Mouse (Mus musculus): ENCODE data around the gene Arid5b. TPM values are rescaled to one million over a fixed set of nuclear protein-coding genes. Genes with fewer than 3 reads are reported as not detected.

Gene Arid5b
- polyA plus RNA-seq, 1 experiment: 8.6 TPM

DNA sequence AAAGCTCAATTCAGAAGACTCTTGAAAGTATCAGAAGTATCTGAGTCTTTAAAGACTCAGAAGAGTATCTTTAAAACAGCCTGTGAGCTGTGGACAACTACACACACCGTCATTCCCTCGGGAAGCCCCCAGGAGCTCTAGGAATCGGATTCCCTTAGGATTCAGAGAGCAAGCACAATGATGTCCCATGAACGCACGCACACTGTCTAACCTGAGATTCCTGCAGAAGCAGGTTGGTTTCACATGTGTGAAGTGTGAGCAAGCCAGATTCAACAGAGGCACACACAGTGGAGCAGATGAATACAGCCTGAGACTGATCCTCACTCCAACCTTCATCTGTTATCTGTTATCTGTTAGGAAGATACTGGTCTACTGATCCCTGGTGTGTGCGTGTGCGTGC, 97.8 kb downstream of the Arid5b start:
- H3K4me3 ChIP-seq (ENCODE audit: insufficient read depth, low read depth, low read length): no peak overlapping the region
- H3K4me1 ChIP-seq (ENCODE audit: control insufficient read depth, insufficient read depth, low read length): peaks cover 9% of the 10 kb centered on the region; the same call in 1 of the 2 replicates
- H3K36me3 ChIP-seq (ENCODE audit: control insufficient read depth, insufficient read depth, low read length): peaks cover 2% of the 10 kb centered on the region; the same call in 1 of the 2 replicates
- peak; percentile 42 for DNase-seq
- no peaks in the 10 kb centered on the region for H3K27me3 ChIP-seq (replicated peaks; ENCODE audit: control insufficient read depth, insufficient read depth, low read length)
- 88% methylated on average over 7 of the region's 7 CpGs for WGBS
- H3K27ac ChIP-seq (ENCODE audit: insufficient read depth, low read depth, low read length): no peak overlapping the region
- TF ChIP-seq CTCF (conservative IDR thresholded peaks at IDR 0.05; ENCODE audit: insufficient read depth, insufficient read length, low read depth, low read length): no peak
- no peak for TF ChIP-seq POLR2A (IDR thresholded peaks at IDR 0.05; ENCODE audit: low read depth, low read length)

DNA sequence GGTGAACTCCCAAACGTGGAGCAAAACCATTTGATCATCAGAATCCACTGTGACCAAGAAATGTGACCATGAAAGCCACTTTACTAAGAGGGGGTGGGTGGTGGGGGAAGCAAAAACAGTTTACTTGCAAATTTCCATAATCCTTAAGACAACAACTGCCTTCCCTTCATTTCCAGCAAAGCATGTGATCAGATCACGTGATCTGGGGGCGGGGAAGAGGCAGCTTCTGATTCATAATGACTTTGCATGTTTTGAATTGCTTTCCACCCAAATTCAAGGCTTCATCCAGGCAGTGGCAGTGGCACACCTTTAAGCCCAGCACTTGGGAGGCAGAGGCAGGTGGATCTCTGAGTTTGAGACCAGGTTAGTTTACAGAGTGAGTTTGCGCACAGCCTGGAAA, 98.4 kb downstream of the Arid5b start:
- Histone ChIP-seq H3K4me1 (ENCODE audit: control insufficient read depth, insufficient read depth, low read length) (peaks cover 9% of the 10 kb centered on the region; the same call in 1 of the 2 replicates), H3K4me3 (ENCODE audit: insufficient read depth, low read depth, low read length) (no peak overlapping the region), H3K27me3 (replicated peaks; ENCODE audit: control insufficient read depth, insufficient read depth, low read length) (no peaks in the 10 kb centered on the region), H3K27ac (ENCODE audit: insufficient read depth, low read depth, low read length) (peak overlapping the region; percentile 51), H3K36me3 (ENCODE audit: control insufficient read depth, insufficient read depth, low read length) (peaks cover under 1% of the 10 kb centered on the region; the same call in 1 of the 2 replicates)
- no peak for TF ChIP-seq POLR2A (IDR thresholded peaks at IDR 0.05; ENCODE audit: low read depth, low read length)
- TF ChIP-seq CTCF (conservative IDR thresholded peaks at IDR 0.05; ENCODE audit: insufficient read depth, insufficient read length, low read depth, low read length): no peak
- 78% methylated on average over 4 of the region's 4 CpGs for WGBS
- peak; percentile 49 for DNase-seq

DNA sequence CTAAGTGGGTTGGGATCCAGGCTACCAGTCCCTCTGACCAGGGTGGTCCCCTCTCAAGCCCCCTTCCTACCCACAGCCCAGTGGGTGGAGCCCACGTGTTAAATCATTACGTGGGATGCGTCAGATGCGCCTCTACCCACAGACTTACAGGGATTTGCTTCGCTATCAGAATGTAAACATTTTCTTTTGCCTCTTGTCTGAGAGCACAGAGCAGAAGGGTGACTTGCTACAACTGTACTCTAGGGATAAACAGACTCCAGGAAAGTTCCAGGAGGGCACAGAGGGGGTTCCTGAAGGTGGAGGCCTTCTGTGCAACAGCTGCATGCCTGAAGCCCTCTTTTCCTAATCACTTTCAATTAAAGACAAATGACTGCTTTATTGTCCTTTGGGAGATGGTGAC, 98.8 kb downstream of the Arid5b start:
- TF ChIP-seq CTCF (conservative IDR thresholded peaks at IDR 0.05; ENCODE audit: insufficient read depth, insufficient read length, low read depth, low read length): no peak
- TF ChIP-seq POLR2A (IDR thresholded peaks at IDR 0.05; ENCODE audit: low read depth, low read length): no peak
- Histone ChIP-seq H3K4me3 (ENCODE audit: insufficient read depth, low read depth, low read length) (no peak overlapping the region), H3K27ac (ENCODE audit: insufficient read depth, low read depth, low read length) (peak overlapping the region; percentile 51), H3K27me3 (replicated peaks; ENCODE audit: control insufficient read depth, insufficient read depth, low read length) (no peaks in the 10 kb centered on the region), H3K36me3 (ENCODE audit: control insufficient read depth, insufficient read depth, low read length) (no peaks in the 10 kb centered on the region), H3K4me1 (ENCODE audit: control insufficient read depth, insufficient read depth, low read length) (peaks cover 9% of the 10 kb centered on the region; the same call in 1 of the 2 replicates)
- DNase-seq: no peak
- WGBS: 69% methylated on average over 5 of the region's 5 CpGs

DNA sequence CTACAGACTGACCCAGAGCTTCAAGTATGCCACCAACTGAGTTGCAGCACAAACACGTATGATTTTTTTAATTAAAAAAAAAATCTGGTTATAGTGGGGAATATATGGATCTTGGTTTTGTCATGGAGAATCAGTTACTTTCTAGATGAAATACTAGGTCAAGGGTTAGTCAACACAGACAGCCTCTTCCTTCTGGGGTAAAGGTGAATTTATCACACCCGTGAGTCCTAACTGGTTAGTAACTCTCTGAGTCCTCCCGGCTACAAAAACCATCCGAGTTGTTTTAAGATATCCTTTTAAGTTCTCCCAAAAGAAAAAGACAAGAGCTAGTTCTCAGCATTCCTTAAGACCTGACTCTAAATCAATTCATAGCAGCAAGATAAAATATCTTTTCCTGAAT, 99.2 kb downstream of the Arid5b start:
- peak; percentile 33 for DNase-seq
- WGBS: 52% methylated on average over 4 of the region's 4 CpGs

DNA sequence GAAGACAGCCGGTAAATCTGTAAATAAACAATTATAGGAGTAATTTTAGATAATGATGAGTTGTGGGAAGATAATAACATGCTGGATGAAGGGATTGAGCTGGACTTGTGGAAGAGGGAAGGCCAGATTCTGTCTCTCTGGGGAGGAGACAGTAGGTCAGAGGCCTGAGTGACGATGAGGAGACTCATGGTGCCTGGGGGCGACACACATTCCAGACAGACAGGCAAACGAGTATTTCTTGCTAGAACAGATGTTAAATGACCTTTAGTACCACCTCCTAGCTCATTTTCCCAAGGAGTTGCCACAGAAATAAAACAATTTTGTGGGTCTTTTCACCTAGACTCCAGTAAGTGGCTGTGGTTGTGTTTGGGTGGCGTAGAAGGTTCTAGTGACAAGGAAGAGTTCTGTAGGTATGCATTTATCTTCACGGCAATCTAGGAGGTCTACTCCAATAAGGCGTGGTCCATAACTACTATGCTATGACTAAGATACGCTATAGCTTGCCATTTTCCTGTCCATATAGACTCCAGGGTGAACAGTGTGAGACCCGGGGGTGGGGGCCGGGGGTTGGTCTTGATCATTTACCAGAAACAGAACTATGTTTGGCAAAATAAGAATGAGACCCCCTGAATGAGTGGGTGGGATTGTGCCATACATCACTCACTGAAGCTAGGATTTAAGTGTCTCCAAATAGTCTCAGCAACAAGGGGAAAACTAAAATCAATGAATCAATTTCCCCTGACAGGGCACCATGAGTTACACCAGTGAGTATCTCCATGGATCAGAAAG, 100.6 kb downstream of the Arid5b start:
- peaks cover 9% of the 10 kb centered on the region; the same call in 1 of the 2 replicates for H3K4me1 ChIP-seq (ENCODE audit: control insufficient read depth, insufficient read depth, low read length)
- no peak overlapping the region for H3K27ac ChIP-seq (ENCODE audit: insufficient read depth, low read depth, low read length)
- H3K36me3 ChIP-seq (ENCODE audit: control insufficient read depth, insufficient read depth, low read length): no peaks in the 10 kb centered on the region
- H3K27me3 ChIP-seq (replicated peaks; ENCODE audit: control insufficient read depth, insufficient read depth, low read length): no peaks in the 10 kb centered on the region
- TF ChIP-seq CTCF (conservative IDR thresholded peaks at IDR 0.05; ENCODE audit: insufficient read depth, insufficient read length, low read depth, low read length) (no peak), POLR2A (IDR thresholded peaks at IDR 0.05; ENCODE audit: low read depth, low read length) (no peak)
- H3K4me3 ChIP-seq (ENCODE audit: insufficient read depth, low read depth, low read length): no peak overlapping the region
- DNase-seq: no peak
- WGBS: 83% methylated on average over 10 of the region's 10 CpGs

More for the DNA sequence above, 99.2 kb downstream of the Arid5b start:
- Histone ChIP-seq H3K4me1 (ENCODE audit: control insufficient read depth, insufficient read depth, low read length) (peaks cover 9% of the 10 kb centered on the region; the same call in 1 of the 2 replicates), H3K36me3 (ENCODE audit: control insufficient read depth, insufficient read depth, low read length) (no peaks in the 10 kb centered on the region), H3K27me3 (replicated peaks; ENCODE audit: control insufficient read depth, insufficient read depth, low read length) (no peaks in the 10 kb centered on the region), H3K27ac (ENCODE audit: insufficient read depth, low read depth, low read length) (peak overlapping the region; percentile 51), H3K4me3 (ENCODE audit: insufficient read depth, low read depth, low read length) (no peak overlapping the region)
- no peak for TF ChIP-seq POLR2A (IDR thresholded peaks at IDR 0.05; ENCODE audit: low read depth, low read length)
- no peak for TF ChIP-seq CTCF (conservative IDR thresholded peaks at IDR 0.05; ENCODE audit: insufficient read depth, insufficient read length, low read depth, low read length)

DNA sequence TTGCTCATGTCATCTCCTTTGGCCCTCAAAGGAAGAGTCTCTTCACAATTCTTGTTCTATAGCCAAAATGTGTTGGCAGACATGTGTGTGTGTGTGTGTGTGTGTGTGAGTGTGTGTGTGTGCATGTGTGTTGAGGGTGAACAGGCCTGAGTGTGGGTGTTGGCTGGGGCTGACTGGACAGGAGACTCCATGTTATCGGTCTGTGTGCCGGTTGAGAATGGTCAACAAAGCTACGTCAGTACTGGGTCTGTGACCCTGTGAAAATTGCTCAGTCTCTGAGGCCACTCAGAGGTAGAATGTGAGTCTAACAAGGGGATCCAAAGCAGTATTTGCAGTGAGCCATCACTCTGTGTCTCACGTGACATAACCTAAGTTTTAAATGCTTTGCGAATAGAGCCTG, 102.7 kb downstream of the Arid5b start:
- Histone ChIP-seq H3K27ac (ENCODE audit: insufficient read depth, low read depth, low read length) (no peak overlapping the region), H3K36me3 (ENCODE audit: control insufficient read depth, insufficient read depth, low read length) (no peaks in the 10 kb centered on the region), H3K4me3 (ENCODE audit: insufficient read depth, low read depth, low read length) (no peak overlapping the region), H3K4me1 (ENCODE audit: control insufficient read depth, insufficient read depth, low read length) (peaks cover 9% of the 10 kb centered on the region; the same call in 1 of the 2 replicates), H3K27me3 (replicated peaks; ENCODE audit: control insufficient read depth, insufficient read depth, low read length) (no peaks in the 10 kb centered on the region)
- TF ChIP-seq CTCF (conservative IDR thresholded peaks at IDR 0.05; ENCODE audit: insufficient read depth, insufficient read length, low read depth, low read length): no peak
- no peak for TF ChIP-seq POLR2A (IDR thresholded peaks at IDR 0.05; ENCODE audit: low read depth, low read length)
- DNase-seq: no peak
- 95% methylated on average over 5 of the region's 5 CpGs for WGBS

DNA sequence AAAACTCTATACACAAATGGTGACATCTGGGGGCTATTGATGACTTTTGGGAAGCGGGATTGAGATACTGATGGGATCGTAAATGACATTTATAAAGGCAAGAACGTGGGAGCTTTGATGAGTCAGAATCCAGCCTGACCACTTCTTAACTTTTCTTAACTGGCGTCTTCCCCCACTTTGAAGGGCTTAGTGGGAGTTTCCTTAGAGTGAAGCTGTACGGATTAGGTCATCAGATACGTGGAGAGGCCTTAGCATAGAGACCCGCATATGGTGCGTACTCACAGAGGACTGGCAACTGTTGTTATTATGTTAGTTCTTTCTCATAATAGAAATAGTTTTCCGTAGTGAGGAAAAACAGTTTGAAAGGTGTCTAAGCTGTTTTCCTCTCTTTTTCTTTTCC, 104.9 kb downstream of the Arid5b start:
- H3K27ac ChIP-seq (ENCODE audit: insufficient read depth, low read depth, low read length): no peak overlapping the region
- no peak overlapping the region for H3K4me3 ChIP-seq (ENCODE audit: insufficient read depth, low read depth, low read length)
- peaks cover 8% of the 10 kb centered on the region; the same call in 1 of the 2 replicates for H3K4me1 ChIP-seq (ENCODE audit: control insufficient read depth, insufficient read depth, low read length)
- no peak for DNase-seq
- no peak for TF ChIP-seq CTCF (conservative IDR thresholded peaks at IDR 0.05; ENCODE audit: insufficient read depth, insufficient read length, low read depth, low read length)
- TF ChIP-seq POLR2A (IDR thresholded peaks at IDR 0.05; ENCODE audit: low read depth, low read length): no peak
- WGBS: 78% methylated on average over 9 of the region's 9 CpGs
- no peaks in the 10 kb centered on the region for H3K36me3 ChIP-seq (ENCODE audit: control insufficient read depth, insufficient read depth, low read length)
- H3K27me3 ChIP-seq (replicated peaks; ENCODE audit: control insufficient read depth, insufficient read depth, low read length): no peaks in the 10 kb centered on the region

Data from kidney, adult 2 months (tissue).